Mouse (Mus musculus): ENCODE measurements around the gene Tsacc. TPM values are rescaled to one million over a fixed set of nuclear protein-coding genes. Genes with fewer than 3 reads are reported as not detected.

The Tsacc gene
- polyA plus RNA-seq, 2 experiments: 8.6 to 9.4 TPM

DNA sequence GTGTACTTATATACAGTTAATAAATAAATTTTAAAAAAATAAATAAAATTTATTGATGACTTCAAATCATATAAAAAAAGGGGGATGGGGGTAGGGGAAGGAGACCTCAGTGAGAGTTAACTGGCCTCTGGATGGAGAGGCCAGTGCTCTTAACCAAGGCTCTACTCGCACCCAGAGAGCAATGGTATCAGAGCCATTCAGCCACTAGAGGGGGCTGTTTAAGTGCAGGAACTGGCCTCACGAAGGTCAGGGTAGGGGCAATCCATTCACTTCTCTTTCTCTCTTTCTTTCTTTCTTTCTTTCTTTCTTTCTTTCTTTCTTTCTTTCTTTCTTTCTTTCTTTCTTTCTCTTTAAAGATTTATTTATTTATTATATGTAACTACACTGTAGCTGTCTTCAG lies 34.5 kb upstream of the Tsacc start:
- 36% methylated on average over 2 of the region's 2 CpGs for WGBS
- DNase-seq (ENCODE audit: low spot score) (no peak), ATAC-seq (ENCODE audit: low FRiP score, low read depth) (no peak)
- Histone ChIP-seq H3K9ac (ENCODE audit: low read depth, low read length, severe bottlenecking) (no peak overlapping the region), H3K4me1 (ENCODE audit: control insufficient read depth, insufficient read depth, low read length) (0 out of 2 replicates have a peak, but pooled peaks cover 6% of the 10 kb centered on the region), H3K27ac (replicated peaks; ENCODE audit: low read depth, low read length) (no peak overlapping the region), H3K36me3 (ENCODE audit: control insufficient read depth, insufficient read depth, low read length) (peaks cover 33% of the 10 kb centered on the region), H3K27me3 (ENCODE audit: control insufficient read depth, insufficient read depth, low read length) (no peaks in the 10 kb centered on the region), H3K4me3 (replicated peaks; ENCODE audit: low read length) (no peak overlapping the region), H3K9me3 (ENCODE audit: control insufficient read depth, low read length) (no peaks in the 10 kb centered on the region), H3K4me2 (replicated peaks; ENCODE audit: low read depth, low read length, severe bottlenecking) (no peak overlapping the region)
- TF ChIP-seq POLR2A (IDR thresholded peaks at IDR 0.05; ENCODE audit: borderline replicate concordance, extremely low read depth, insufficient read depth, insufficient read length): no peak

DNA sequence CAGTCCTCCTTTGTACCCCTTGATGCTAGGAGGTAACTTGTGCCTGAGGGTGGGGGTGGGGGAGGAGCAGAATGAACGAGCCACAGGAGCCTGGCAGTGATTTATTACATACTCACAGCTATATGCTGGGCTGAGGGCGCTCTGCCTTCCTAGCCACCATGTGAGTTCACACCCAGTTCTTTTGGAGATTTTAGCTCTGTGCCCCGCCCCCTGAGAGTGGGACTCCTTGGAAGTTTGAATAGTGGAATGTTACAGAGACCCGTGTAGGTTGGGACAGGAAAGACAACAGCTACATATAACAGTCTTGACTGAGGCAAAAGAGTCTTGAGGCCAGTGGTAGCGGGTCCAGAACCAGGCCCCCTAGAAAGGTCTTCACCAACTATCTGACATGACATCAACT lies 32.2 kb upstream of the Tsacc start:
- Histone ChIP-seq H3K36me3 (ENCODE audit: control insufficient read depth, insufficient read depth, low read length) (peaks cover 33% of the 10 kb centered on the region), H3K4me2 (replicated peaks; ENCODE audit: low read depth, low read length, severe bottlenecking) (no peak overlapping the region), H3K4me3 (replicated peaks; ENCODE audit: low read length) (no peak overlapping the region), H3K9ac (ENCODE audit: low read depth, low read length, severe bottlenecking) (no peak overlapping the region), H3K27ac (replicated peaks; ENCODE audit: low read depth, low read length) (no peak overlapping the region), H3K9me3 (ENCODE audit: control insufficient read depth, low read length) (no peaks in the 10 kb centered on the region), H3K27me3 (ENCODE audit: control insufficient read depth, insufficient read depth, low read length) (no peaks in the 10 kb centered on the region), H3K4me1 (ENCODE audit: control insufficient read depth, insufficient read depth, low read length) (peaks cover 7% of the 10 kb centered on the region)
- no peak for TF ChIP-seq POLR2A (IDR thresholded peaks at IDR 0.05; ENCODE audit: borderline replicate concordance, extremely low read depth, insufficient read depth, insufficient read length)
- ATAC-seq (ENCODE audit: low FRiP score, low read depth) (no peak), DNase-seq (ENCODE audit: low spot score) (no peak)
- WGBS: 46% methylated on average over 5 of the region's 5 CpGs

DNA sequence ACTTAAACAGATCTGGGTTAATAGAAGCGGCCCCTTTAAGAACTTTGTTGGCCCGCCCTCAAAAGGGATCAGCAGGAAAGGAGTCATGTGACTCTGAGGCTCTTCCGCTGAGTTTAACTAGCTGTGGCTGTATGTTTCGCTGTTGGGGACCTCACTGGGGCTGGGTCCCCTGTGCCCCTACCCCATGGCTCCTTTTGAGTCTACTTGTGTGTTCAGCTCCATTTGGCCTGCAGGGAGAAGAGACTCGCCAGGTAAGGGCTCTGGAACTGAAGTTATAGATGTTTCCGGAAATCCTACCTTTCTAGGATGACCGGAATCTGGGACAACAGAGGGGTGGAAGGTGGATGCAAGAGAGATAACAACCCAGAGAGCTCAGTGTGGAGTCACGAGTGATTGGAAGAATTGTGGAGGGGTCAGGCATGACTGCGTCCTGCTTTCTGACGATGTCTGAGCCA lies 28.2 kb upstream of the Tsacc start, which contains the start of gene Glmp:
Gene Glmp, plus strand, starts transcription at position 73 of the 455 bp plus-strand sequence.
- Histone ChIP-seq H3K27me3 (ENCODE audit: control insufficient read depth, insufficient read depth, low read length) (no peaks in the 10 kb centered on the region), H3K9me3 (ENCODE audit: control insufficient read depth, low read length) (no peaks in the 10 kb centered on the region), H3K4me3 (replicated peaks; ENCODE audit: low read length) (peak within 1 kb of the TSS; percentile 80), H3K9ac (ENCODE audit: low read depth, low read length, severe bottlenecking) (peak within 1 kb of the TSS; percentile 80), H3K4me2 (replicated peaks; ENCODE audit: low read depth, low read length, severe bottlenecking) (peak within 1 kb of the TSS; percentile 80), H3K4me1 (ENCODE audit: control insufficient read depth, insufficient read depth, low read length) (peaks cover 7% of the 10 kb centered on the region), H3K27ac (replicated peaks; ENCODE audit: low read depth, low read length) (no peak within 1 kb of the TSS), H3K36me3 (ENCODE audit: control insufficient read depth, insufficient read depth, low read length) (peaks cover 65% of the 10 kb centered on the region)
- ATAC-seq (ENCODE audit: low FRiP score, low read depth): peak; percentile 83
- 2% methylated on average over 10 of the region's 10 CpGs for WGBS
- DNase-seq (ENCODE audit: low spot score): peak; percentile 84
- TF ChIP-seq POLR2A (IDR thresholded peaks at IDR 0.05; ENCODE audit: borderline replicate concordance, extremely low read depth, insufficient read depth, insufficient read length): no peak

DNA sequence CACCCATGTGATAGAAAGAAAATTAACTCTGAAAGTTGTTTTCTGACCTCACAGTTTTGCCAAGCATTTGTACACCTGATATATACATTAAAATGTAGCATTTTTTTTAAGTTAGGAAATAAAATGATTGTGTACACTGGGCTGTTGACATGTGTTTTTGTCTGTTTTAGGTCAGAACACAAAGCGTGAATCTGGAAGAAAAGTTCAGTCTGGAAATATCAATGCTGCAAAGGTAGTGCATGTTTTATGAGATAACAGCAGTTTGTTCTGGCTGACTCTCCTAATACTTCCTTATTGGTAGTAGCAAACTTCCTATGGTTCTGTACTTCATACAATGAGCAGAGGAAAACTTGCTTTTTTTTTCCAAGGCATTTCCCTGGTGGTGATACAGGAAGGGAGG lies 2.4 kb upstream of the Tsacc start:
- H3K27ac ChIP-seq (replicated peaks; ENCODE audit: low read depth, low read length): no peak overlapping the region
- peaks cover 12% of the 10 kb centered on the region for H3K4me1 ChIP-seq (ENCODE audit: control insufficient read depth, insufficient read depth, low read length)
- DNase-seq (ENCODE audit: low spot score) (no peak), ATAC-seq (ENCODE audit: low FRiP score, low read depth) (no peak)
- WGBS: 95% methylated on average over 1 of the region's 1 CpGs
- no peaks in the 10 kb centered on the region for H3K27me3 ChIP-seq (ENCODE audit: control insufficient read depth, insufficient read depth, low read length)
- H3K36me3 ChIP-seq (ENCODE audit: control insufficient read depth, insufficient read depth, low read length): peaks cover 48% of the 10 kb centered on the region
- no peak overlapping the region for H3K9ac ChIP-seq (ENCODE audit: low read depth, low read length, severe bottlenecking)
- no peak for TF ChIP-seq POLR2A (IDR thresholded peaks at IDR 0.05; ENCODE audit: borderline replicate concordance, extremely low read depth, insufficient read depth, insufficient read length)
- no peak overlapping the region for H3K4me2 ChIP-seq (replicated peaks; ENCODE audit: low read depth, low read length, severe bottlenecking)
- no peak overlapping the region for H3K4me3 ChIP-seq (replicated peaks; ENCODE audit: low read length)
- no peaks in the 10 kb centered on the region for H3K9me3 ChIP-seq (ENCODE audit: control insufficient read depth, low read length)

DNA sequence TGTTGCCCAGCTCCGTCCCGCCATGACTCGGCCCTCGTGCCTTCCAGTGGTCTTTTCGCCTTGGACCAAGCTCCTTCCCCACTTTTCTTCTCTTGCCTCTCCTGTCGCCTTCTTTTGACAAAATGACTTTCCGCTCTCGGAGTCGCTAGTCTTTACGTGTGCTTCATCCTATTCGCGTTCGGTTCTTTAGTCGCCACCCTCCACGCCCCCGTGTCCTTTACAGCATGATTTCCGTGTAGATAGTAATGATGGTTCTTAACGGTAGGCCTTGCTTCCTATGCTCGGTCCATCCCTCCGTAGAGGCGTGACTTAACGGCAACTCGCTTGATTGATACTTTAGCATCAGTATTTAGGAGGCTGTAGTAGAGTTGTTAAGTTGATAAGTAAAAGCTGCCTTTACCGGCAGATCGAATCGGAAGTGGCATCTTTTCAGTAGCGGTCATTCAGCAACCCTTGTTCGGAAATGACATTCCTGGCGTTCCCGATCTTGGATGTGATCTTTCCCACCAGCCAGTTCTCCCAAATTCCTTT lies 587 bp upstream of the Tsacc start:
- peaks cover 32% of the 10 kb centered on the region for H3K36me3 ChIP-seq (ENCODE audit: control insufficient read depth, insufficient read depth, low read length)
- peak overlapping the region; percentile 86 for H3K27ac ChIP-seq (replicated peaks; ENCODE audit: low read depth, low read length)
- DNase-seq (ENCODE audit: low spot score) (peak; percentile 17), ATAC-seq (ENCODE audit: low FRiP score, low read depth) (no peak)
- peak overlapping the region; percentile 70 for H3K4me2 ChIP-seq (replicated peaks; ENCODE audit: low read depth, low read length, severe bottlenecking)
- TF ChIP-seq POLR2A (IDR thresholded peaks at IDR 0.05; ENCODE audit: borderline replicate concordance, extremely low read depth, insufficient read depth, insufficient read length): no peak
- H3K4me3 ChIP-seq (replicated peaks; ENCODE audit: low read length): peak overlapping the region; percentile 80
- peaks cover 12% of the 10 kb centered on the region for H3K4me1 ChIP-seq (ENCODE audit: control insufficient read depth, insufficient read depth, low read length)
- peak overlapping the region; percentile 84 for H3K9ac ChIP-seq (ENCODE audit: low read depth, low read length, severe bottlenecking)
- H3K9me3 ChIP-seq (ENCODE audit: control insufficient read depth, low read length): no peaks in the 10 kb centered on the region
- under 1% methylated on average over 30 of the region's 30 CpGs for WGBS
- H3K27me3 ChIP-seq (ENCODE audit: control insufficient read depth, insufficient read depth, low read length): no peaks in the 10 kb centered on the region
